Mouse (Mus musculus): ENCODE data around the gene AC153137.1. TPM values are rescaled to one million over a fixed set of nuclear protein-coding genes. Genes with fewer than 3 reads are reported as not detected.

Gene AC153137.1
- polyA plus RNA-seq, 1 experiment = 0.11 TPM

DNA sequence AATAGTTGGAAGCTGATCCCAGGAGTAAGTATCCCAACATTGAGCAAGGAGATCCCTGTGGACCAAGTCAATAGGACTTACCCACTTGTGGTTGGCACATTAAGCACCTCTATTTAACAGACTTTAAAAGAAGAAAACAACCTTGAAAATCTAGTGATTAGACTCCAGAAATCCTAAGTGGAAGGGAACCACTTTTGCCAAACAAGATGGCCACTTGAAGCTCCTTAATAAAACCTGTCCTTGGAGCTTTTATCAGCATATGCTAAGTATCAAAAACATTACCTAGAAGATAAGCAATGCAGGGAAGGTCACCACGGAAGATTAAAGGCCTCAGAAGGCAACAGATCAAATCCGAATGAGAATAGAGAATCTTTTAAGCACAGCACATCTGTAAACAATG is 26.0 kb downstream of the AC153137.1 start:
- Histone ChIP-seq H3ac (ENCODE audit: control insufficient read depth, insufficient read length, low read depth) (no peak overlapping the region), H3K79me3 (ENCODE audit: low read depth) (peaks cover 21% of the 10 kb centered on the region), H3K27me3 (ENCODE audit: control insufficient read depth, insufficient read depth, insufficient read length) (no peaks in the 10 kb centered on the region), H3K79me2 (ENCODE audit: control insufficient read depth, insufficient read depth) (peaks cover 27% of the 10 kb centered on the region), H3K4me3 (ENCODE audit: insufficient read depth, poor library complexity, severe bottlenecking) (no peak overlapping the region), H3K36me3 (ENCODE audit: control insufficient read depth, insufficient read depth) (peaks cover 8% of the 10 kb centered on the region)
- TF ChIP-seq CTCF (IDR thresholded peaks at IDR 0.05; ENCODE audit: control insufficient read depth, insufficient read depth, insufficient read length) (no peak), MAX (IDR thresholded peaks at IDR 0.05) (no peak)

DNA sequence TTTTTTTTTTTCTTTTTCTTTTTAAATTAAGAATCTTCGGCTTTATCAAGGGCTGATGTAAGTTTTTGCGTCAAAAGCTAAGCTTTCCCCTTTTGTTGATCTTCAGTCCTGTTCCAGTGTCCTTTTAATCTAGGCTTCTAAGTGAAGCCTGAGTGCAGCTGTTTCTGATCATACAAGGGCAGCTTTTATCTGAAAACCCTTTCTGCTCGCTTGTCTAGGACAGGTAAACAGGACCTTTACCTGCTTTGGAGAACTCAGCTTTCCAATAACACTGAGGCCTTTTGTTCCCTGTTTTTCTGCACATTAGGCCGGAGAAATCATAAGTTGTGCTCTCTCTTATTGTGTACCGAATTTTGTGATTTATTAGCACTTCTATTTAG is 27.3 kb downstream of the AC153137.1 start:
- Histone ChIP-seq H3K36me3 (ENCODE audit: control insufficient read depth, insufficient read depth) (peaks cover 12% of the 10 kb centered on the region), H3K79me3 (ENCODE audit: low read depth) (peaks cover 30% of the 10 kb centered on the region), H3ac (ENCODE audit: control insufficient read depth, insufficient read length, low read depth) (peak overlapping the region; percentile 48), H3K79me2 (ENCODE audit: control insufficient read depth, insufficient read depth) (peaks cover 38% of the 10 kb centered on the region), H3K27me3 (ENCODE audit: control insufficient read depth, insufficient read depth, insufficient read length) (no peaks in the 10 kb centered on the region), H3K4me3 (ENCODE audit: insufficient read depth, poor library complexity, severe bottlenecking) (peak overlapping the region; percentile 29)
- TF ChIP-seq MYOG (IDR thresholded peaks at IDR 0.05; ENCODE audit: control insufficient read depth, extremely low read depth, insufficient read length) = no peak
- TF ChIP-seq FOSL1 (IDR thresholded peaks at IDR 0.05; ENCODE audit: insufficient read depth, low read length, poor library complexity, severe bottlenecking) = no peak
- no peak for TF ChIP-seq USF1 (IDR thresholded peaks at IDR 0.05; ENCODE audit: low read depth)
- no peak for TF ChIP-seq MYOD1 (IDR thresholded peaks at IDR 0.05; ENCODE audit: control insufficient read depth, insufficient read length, low read depth)
- TF ChIP-seq CTCF (IDR thresholded peaks at IDR 0.05; ENCODE audit: control insufficient read depth, insufficient read depth, insufficient read length) = no peak
- no peak for TF ChIP-seq MAX (IDR thresholded peaks at IDR 0.05)

DNA sequence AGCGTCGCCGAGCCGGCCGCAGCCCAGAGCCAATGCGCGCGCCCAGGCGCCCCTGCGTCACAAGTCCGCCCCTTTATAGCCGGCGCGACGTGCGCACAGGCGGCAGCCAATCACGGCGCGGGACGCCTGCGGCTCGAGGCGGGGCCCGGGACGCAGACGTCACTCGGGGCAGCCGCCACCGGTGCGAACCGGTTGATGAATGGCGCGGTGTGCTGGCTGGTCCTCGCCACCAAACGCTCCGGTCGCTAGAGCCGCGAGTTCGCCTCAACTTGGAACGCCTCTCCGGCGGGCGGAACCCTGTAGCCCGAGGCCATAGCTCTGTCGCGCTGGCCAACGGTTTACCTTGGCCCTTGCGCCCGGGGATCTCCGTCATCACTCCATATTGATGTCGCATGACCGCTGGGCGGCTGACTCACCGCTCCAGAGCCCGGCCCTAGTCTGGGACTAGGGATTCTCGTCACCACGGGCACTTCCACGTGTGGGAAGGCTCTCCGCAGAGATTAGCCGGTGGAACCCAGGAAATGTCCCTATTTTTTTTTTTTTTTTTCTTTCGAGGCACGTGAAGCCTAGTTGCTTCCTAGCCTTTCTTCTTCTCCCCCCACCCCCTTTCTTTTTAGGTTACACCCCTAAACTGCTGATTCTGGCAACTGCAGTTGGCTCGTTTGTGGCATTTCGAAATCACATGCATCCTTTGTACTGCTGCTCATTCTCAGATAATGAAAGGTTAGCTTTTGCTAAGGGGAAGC is 27.9 kb downstream of the AC153137.1 start:
- Histone ChIP-seq H3K79me2 (ENCODE audit: control insufficient read depth, insufficient read depth) (peaks cover 44% of the 10 kb centered on the region), H3K4me3 (ENCODE audit: insufficient read depth, poor library complexity, severe bottlenecking) (peak overlapping the region; percentile 78), H3ac (ENCODE audit: control insufficient read depth, insufficient read length, low read depth) (peak overlapping the region; percentile 64), H3K27me3 (ENCODE audit: control insufficient read depth, insufficient read depth, insufficient read length) (no peaks in the 10 kb centered on the region), H3K36me3 (ENCODE audit: control insufficient read depth, insufficient read depth) (peaks cover 18% of the 10 kb centered on the region), H3K79me3 (ENCODE audit: low read depth) (peaks cover 36% of the 10 kb centered on the region)
- TF ChIP-seq MYOD1 (IDR thresholded peaks at IDR 0.05; ENCODE audit: control insufficient read depth, insufficient read length, low read depth) (no peak), MAX (IDR thresholded peaks at IDR 0.05) (peak; percentile 90), MYOG (IDR thresholded peaks at IDR 0.05; ENCODE audit: control insufficient read depth, extremely low read depth, insufficient read length) (no peak), USF1 (IDR thresholded peaks at IDR 0.05; ENCODE audit: low read depth) (peak; percentile 75), CEBPB (IDR thresholded peaks at IDR 0.05; ENCODE audit: low read depth) (peak; percentile 80)

DNA sequence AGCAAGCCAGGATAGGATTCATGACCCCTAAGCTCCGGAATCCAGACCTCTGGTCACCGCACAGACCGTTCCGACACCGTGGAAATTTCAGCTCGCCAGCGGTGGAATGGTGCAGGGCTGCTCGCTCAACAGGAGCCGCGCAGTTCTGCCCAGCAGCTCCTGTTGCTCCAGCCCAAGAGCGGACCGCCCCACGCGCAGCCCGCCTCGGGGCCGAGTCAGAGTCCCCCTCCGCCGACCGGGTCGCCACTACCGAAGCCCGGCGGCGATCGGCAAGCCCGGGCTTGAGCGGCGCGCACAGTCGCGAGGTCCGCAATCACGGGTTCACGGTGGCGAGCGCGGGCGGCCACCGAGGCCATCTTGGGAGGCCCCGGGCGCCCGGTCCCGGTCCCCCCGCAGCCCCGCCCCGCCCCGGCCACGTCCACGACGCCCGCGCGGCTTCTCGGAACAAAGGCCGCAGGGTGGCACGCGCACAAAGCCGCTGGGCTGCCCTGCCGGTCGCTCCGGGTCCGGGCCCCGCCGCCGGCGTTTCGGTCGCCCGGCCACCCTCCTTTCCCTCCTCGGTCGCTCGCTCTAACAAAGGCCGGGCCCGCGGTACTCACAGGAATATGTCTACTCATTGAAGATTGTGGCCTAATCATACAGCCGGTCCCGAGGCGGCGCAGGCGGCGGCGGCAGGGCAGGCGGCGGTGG is 28.7 kb downstream of the AC153137.1 start:
- no peak for TF ChIP-seq MYOD1 (IDR thresholded peaks at IDR 0.05; ENCODE audit: control insufficient read depth, insufficient read length, low read depth)
- no peak for TF ChIP-seq MYOG (IDR thresholded peaks at IDR 0.05; ENCODE audit: control insufficient read depth, extremely low read depth, insufficient read length)
- no peak for TF ChIP-seq FOSL1 (IDR thresholded peaks at IDR 0.05; ENCODE audit: insufficient read depth, low read length, poor library complexity, severe bottlenecking)
- no peak for TF ChIP-seq MAX (IDR thresholded peaks at IDR 0.05)
- no peak for TF ChIP-seq USF1 (IDR thresholded peaks at IDR 0.05; ENCODE audit: low read depth)
- TF ChIP-seq CEBPB (IDR thresholded peaks at IDR 0.05; ENCODE audit: low read depth) = no peak
- TF ChIP-seq CTCF (IDR thresholded peaks at IDR 0.05; ENCODE audit: control insufficient read depth, insufficient read depth, insufficient read length) = no peak
- H3K79me2 ChIP-seq (ENCODE audit: control insufficient read depth, insufficient read depth) = peaks cover 52% of the 10 kb centered on the region
- H3ac ChIP-seq (ENCODE audit: control insufficient read depth, insufficient read length, low read depth) = peak overlapping the region; percentile 87
- no peaks in the 10 kb centered on the region for H3K27me3 ChIP-seq (ENCODE audit: control insufficient read depth, insufficient read depth, insufficient read length)
- H3K79me3 ChIP-seq (ENCODE audit: low read depth) = peaks cover 41% of the 10 kb centered on the region
- H3K4me3 ChIP-seq (ENCODE audit: insufficient read depth, poor library complexity, severe bottlenecking) = peak overlapping the region; percentile 78
- peaks cover 26% of the 10 kb centered on the region for H3K36me3 ChIP-seq (ENCODE audit: control insufficient read depth, insufficient read depth)

DNA sequence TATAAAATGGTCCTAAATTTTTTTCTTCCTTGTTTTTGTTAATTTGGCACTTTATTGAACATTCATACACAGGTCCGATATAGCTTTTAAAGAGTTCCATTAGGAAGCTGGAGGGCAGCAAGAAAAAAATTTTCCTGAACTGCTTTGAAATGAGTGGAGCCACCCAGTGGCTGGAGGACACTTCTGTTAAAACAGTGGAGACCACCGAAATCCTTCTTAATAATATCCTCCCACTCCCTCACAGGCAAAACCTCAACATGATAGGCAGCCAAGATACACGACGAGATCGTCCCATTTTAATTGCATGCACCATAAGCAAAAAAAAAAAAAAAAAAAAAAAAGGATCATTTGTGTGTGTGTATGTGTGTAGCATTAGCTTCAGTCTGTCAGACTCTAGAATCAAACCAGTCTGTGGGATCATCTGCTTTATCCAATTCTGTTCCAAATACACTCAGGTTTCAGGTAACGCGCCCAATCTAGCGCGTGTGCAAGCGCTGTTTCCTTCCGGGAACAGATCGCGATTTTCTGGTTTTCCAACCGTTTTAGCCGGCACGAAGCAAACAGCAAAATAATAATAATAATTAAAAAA is 29.3 kb downstream of the AC153137.1 start:
- Histone ChIP-seq H3K79me3 (ENCODE audit: low read depth) (peaks cover 44% of the 10 kb centered on the region), H3K36me3 (ENCODE audit: control insufficient read depth, insufficient read depth) (peaks cover 32% of the 10 kb centered on the region), H3ac (ENCODE audit: control insufficient read depth, insufficient read length, low read depth) (peak overlapping the region; percentile 87), H3K4me3 (ENCODE audit: insufficient read depth, poor library complexity, severe bottlenecking) (peak overlapping the region; percentile 78), H3K79me2 (ENCODE audit: control insufficient read depth, insufficient read depth) (peaks cover 58% of the 10 kb centered on the region), H3K27me3 (ENCODE audit: control insufficient read depth, insufficient read depth, insufficient read length) (no peaks in the 10 kb centered on the region)
- no peak for TF ChIP-seq MYOD1 (IDR thresholded peaks at IDR 0.05; ENCODE audit: control insufficient read depth, insufficient read length, low read depth)
- no peak for TF ChIP-seq CTCF (IDR thresholded peaks at IDR 0.05; ENCODE audit: control insufficient read depth, insufficient read depth, insufficient read length)
- TF ChIP-seq MAX (IDR thresholded peaks at IDR 0.05) = peak; percentile 26

DNA sequence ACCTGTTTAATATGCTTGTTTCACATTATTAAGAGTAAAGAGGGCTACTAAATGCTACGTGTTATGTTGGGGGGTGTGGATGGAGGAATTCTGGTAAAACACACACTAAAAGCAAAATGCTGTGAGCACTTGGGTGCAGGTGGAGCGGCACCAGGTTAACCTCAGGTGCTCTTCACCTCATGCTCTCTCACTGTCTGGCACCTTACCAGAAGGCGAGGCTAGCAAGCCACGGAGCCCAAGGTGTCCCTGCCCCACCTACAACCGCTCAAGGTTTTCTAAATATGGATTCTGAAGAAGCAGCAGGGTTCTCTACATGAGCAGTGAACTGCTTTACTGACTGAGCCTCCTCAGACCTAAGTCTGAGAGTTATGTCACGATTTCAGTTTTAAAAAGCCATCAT is 32.6 kb downstream of the AC153137.1 start:
- Histone ChIP-seq H3K79me3 (ENCODE audit: low read depth) (peaks cover 46% of the 10 kb centered on the region), H3ac (ENCODE audit: control insufficient read depth, insufficient read length, low read depth) (no peak overlapping the region), H3K36me3 (ENCODE audit: control insufficient read depth, insufficient read depth) (peaks cover 47% of the 10 kb centered on the region), H3K4me3 (ENCODE audit: insufficient read depth, poor library complexity, severe bottlenecking) (no peak overlapping the region), H3K79me2 (ENCODE audit: control insufficient read depth, insufficient read depth) (peaks cover 60% of the 10 kb centered on the region), H3K27me3 (ENCODE audit: control insufficient read depth, insufficient read depth, insufficient read length) (no peaks in the 10 kb centered on the region)
- TF ChIP-seq MAX (IDR thresholded peaks at IDR 0.05) = no peak
- TF ChIP-seq MYOD1 (IDR thresholded peaks at IDR 0.05; ENCODE audit: control insufficient read depth, insufficient read length, low read depth) = no peak
- no peak for TF ChIP-seq CTCF (IDR thresholded peaks at IDR 0.05; ENCODE audit: control insufficient read depth, insufficient read depth, insufficient read length)
- TF ChIP-seq MYOG (IDR thresholded peaks at IDR 0.05; ENCODE audit: control insufficient read depth, extremely low read depth, insufficient read length) = no peak
- no peak for TF ChIP-seq FOSL1 (IDR thresholded peaks at IDR 0.05; ENCODE audit: insufficient read depth, low read length, poor library complexity, severe bottlenecking)
- TF ChIP-seq USF1 (IDR thresholded peaks at IDR 0.05; ENCODE audit: low read depth) = no peak
- no peak for TF ChIP-seq CEBPB (IDR thresholded peaks at IDR 0.05; ENCODE audit: low read depth)
